Mouse (Mus musculus) cerebellum, adult 2 months (tissue): ENCODE data around the gene Tmem198.

Experiments
- CTCF ChIP-seq: fragments of 200-500 bp; IDR thresholded peaks from 2 replicates; pipeline ENCODE4 v1.5.1; 2011; ENCODE audit warnings: low read depth, mild to moderate bottlenecking, control low read depth, low read length, moderate library complexity, borderline replicate concordance; ENCODE audit not compliant: insufficient read depth
- POLR2A ChIP-seq: fragments of 200-500 bp; IDR thresholded peaks from 2 replicates; pipeline ENCODE4 v1.6.1; 2011; ENCODE audit warnings: low read length, control low read depth, borderline replicate concordance; ENCODE audit not compliant: insufficient read depth

DNA sequence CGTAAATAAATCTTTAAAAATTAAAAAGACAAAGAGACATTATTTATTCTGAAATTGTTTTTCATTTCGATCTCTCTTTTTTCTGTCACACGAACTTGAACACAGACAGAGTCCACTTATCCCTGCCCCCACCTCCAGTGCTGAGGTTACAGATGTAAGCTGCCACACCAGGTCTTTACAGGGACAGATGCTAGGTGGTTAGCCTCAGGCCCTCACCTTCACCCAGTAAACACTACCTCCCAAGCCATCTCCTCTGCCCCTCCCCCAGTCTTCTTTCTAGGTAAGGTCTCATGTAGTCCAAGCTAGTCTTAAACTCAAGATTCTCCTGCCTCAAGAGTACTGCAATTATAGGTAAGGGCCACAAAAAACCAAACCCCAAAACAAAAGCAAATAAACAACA is 33.2 kb downstream of the Tmem198 start:
- TF ChIP-seq POLR2A (no peak), CTCF (no peak)
